Mouse (Mus musculus): Measurements from ENCODE around the gene Stk32c.
A peak's percentile ranks its signal among the peaks of the same experiment; 100 is the strongest.

The Stk32c gene

GRCm38 (mm10) chr7:139212754-139213745 is at the start of gene Stk32c, which contains the start of gene Lrrc27:
Stk32c (minus strand) TSS chr7:139213307.
Lrrc27 (plus strand) TSS chr7:139212988.
- peak; percentile 97 to 98 for DNase-seq (ENCODE audit: low spot score in 2 of 2)

- peak in 1 of 2 experiments; percentile 58 for DNase-seq (ENCODE audit: low spot score in 2 of 2)
Measured at GRCm38 (mm10) chr7:139257752-139258542, 44.8 kb upstream of the Stk32c start.

GRCm38 (mm10) chr7:139254626-139255025 is 41.5 kb upstream of the Stk32c start:
- no peak for DNase-seq (ENCODE audit: low spot score in 2 of 2)

- DNase-seq (ENCODE audit: low spot score in 2 of 2), result no peak
Measured at GRCm38 (mm10) chr7:139253462-139253861, 40.4 kb upstream of the Stk32c start.

- DNase-seq (ENCODE audit: low spot score in 2 of 2), result no peak
Measured at GRCm38 (mm10) chr7:139252986-139253385, 39.9 kb upstream of the Stk32c start.

GRCm38 (mm10) chr7:139252566-139252965 is 39.5 kb upstream of the Stk32c start:
- no peak for DNase-seq (ENCODE audit: low spot score in 2 of 2)

GRCm38 (mm10) chr7:139251881-139252301 is 38.8 kb upstream of the Stk32c start:
- DNase-seq (ENCODE audit: low spot score in 2 of 2), result peak in 1 of 2 experiments; percentile 66

GRCm38 (mm10) chr7:139249406-139250210 is 36.5 kb upstream of the Stk32c start:
- DNase-seq (ENCODE audit: low spot score in 2 of 2), result no peak

- DNase-seq (ENCODE audit: low spot score in 2 of 2), result no peak
Measured at GRCm38 (mm10) chr7:139248615-139249405, 35.7 kb upstream of the Stk32c start.

- peak; percentile 74 to 82 for DNase-seq (ENCODE audit: low spot score in 2 of 2)
Measured at GRCm38 (mm10) chr7:139247881-139248614, 34.9 kb upstream of the Stk32c start, which contains the start of gene Pwwp2b. Pwwp2b (plus strand) TSS chr7:139248482.

GRCm38 (mm10) chr7:139246931-139247880 is 34.1 kb upstream of the Stk32c start:
- DNase-seq (ENCODE audit: low spot score in 2 of 2), result peak in 1 of 2 experiments; percentile 49

- no peak for DNase-seq (ENCODE audit: low spot score in 2 of 2)
Measured at GRCm38 (mm10) chr7:139246086-139246485, 33.0 kb upstream of the Stk32c start.

GRCm38 (mm10) chr7:139239432-139239831 is 26.3 kb upstream of the Stk32c start:
- DNase-seq (ENCODE audit: low spot score in 2 of 2), result no peak

- no peak for DNase-seq (ENCODE audit: low spot score in 2 of 2)
Measured at GRCm38 (mm10) chr7:139235651-139236358, 22.7 kb upstream of the Stk32c start.

- DNase-seq (ENCODE audit: low spot score in 2 of 2), result peak in 1 of 2 experiments; percentile 63
Measured at GRCm38 (mm10) chr7:139234426-139235188, 21.5 kb upstream of the Stk32c start.

- DNase-seq (ENCODE audit: low spot score in 2 of 2), result peak; percentile 83 to 87
Measured at GRCm38 (mm10) chr7:139233714-139234113, 20.6 kb upstream of the Stk32c start.

GRCm38 (mm10) chr7:139230241-139230640 is 17.1 kb upstream of the Stk32c start:
- DNase-seq (ENCODE audit: low spot score in 2 of 2), result no peak

All from urinary bladder, postnatal 4 days (tissue).